In the genomic region with DNA sequence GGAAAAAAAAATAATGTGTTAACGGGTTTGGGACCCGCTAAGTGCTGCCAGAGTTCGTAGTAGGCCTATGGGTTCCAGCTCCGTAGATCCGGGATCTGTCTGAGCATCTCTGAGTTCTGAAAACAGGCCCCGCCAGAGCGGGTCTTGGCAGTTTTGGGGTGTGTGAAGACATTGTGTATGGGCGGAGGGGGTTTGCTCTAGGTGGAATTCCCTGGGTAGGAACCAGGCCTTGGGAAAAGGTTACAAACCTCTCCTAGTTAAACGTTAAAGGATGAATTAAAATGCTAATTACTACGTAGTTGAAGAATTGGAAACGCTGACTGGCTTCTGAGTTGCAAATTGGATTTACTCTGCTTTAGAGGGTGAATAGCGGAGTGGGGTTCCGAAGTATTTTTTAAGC, we compare ENCODE assay signal across 10 mouse cellular contexts. TPM values are rescaled to one million over a fixed set of nuclear protein-coding genes. Genes with fewer than 3 reads are reported as not detected.
DNase-seq lines count a peak whose midpoint lies in the region; ATAC-seq and TF ChIP-seq lines count a peak whose summit lies in the region.
"Had no signal": no experiment of that assay in that cellular context is flagged by ENCODE, and none has a peak within 500 bp of the region (broad histone marks: within the 10 kb centered on the region; RNA-seq: fewer than 3 reads in every experiment).

No protein-coding gene starts in this region.

- intact Hi-C loops in left cerebral cortex, adult 2 months (cut with DNase I), result loop anchor here (5.0 to 10.0 kb wide), 2 partner anchors 333 to 1525 kb away; no protein-coding TSS in a partner anchor
- intact Hi-C loops in left cerebral cortex, postnatal 14 days (cut with DNase I), result loop anchor here (5.0 to 10.0 kb wide), 5 partner anchors 328 to 1525 kb away; a partner anchor contains a TSS

- under 1% methylated on average over 13 of the region's 13 CpGs for WGBS in forebrain, embryonic 11.5 days
- WGBS in forebrain, embryonic 16.5 days, result under 1% methylated on average over 13 of the region's 13 CpGs
- under 1% methylated on average over 13 of the region's 13 CpGs for WGBS in hindbrain, embryonic 11.5 days
- WGBS in midbrain, embryonic 15.5 days, result under 1% methylated on average over 13 of the region's 13 CpGs

- H3K9ac ChIP-seq in forebrain, embryonic 11.5 days (ENCODE audit: low read length), result no peak overlapping the region; the same call in 1 of the 2 replicates
- no peak overlapping the region for H3K9ac ChIP-seq in forebrain, embryonic 16.5 days (replicated peaks; ENCODE audit: low read depth, low read length)
- peak overlapping the region; percentile 95 for H3K9ac ChIP-seq in hindbrain, embryonic 11.5 days (ENCODE audit: low read depth, low read length)
- peak overlapping the region; percentile 78 for H3K9ac ChIP-seq in midbrain, embryonic 15.5 days
- H3K9ac ChIP-seq: liver, embryonic 12.5 days had no signal

- H3K27ac ChIP-seq in forebrain, embryonic 11.5 days (ENCODE audit: low read depth, low read length), result no peak overlapping the region
- no peak overlapping the region for H3K27ac ChIP-seq in forebrain, embryonic 16.5 days (ENCODE audit: low read length)
- peak overlapping the region; percentile 58; the same call in 1 of the 2 replicates for H3K27ac ChIP-seq in hindbrain, embryonic 11.5 days (ENCODE audit: low read depth, low read length)
- H3K27ac ChIP-seq in midbrain, embryonic 15.5 days, result peak overlapping the region; percentile 92
- H3K27ac ChIP-seq in left cerebral cortex, adult 2 months, result no peak overlapping the region
- H3K27ac ChIP-seq: liver, embryonic 12.5 days had no signal

- H3K4me1 ChIP-seq in forebrain, embryonic 11.5 days (replicated peaks; ENCODE audit: control insufficient read depth, insufficient read depth, low read length), result peaks cover 16% of the 10 kb centered on the region; the same call in 1 of the 2 replicates
- H3K4me1 ChIP-seq in forebrain, embryonic 16.5 days (replicated peaks; ENCODE audit: control insufficient read depth, insufficient read depth, low read length), result peaks cover 22% of the 10 kb centered on the region
- 0 out of 2 replicates have a peak, but pooled peaks cover 7% of the 10 kb centered on the region for H3K4me1 ChIP-seq in hindbrain, embryonic 11.5 days (replicated peaks; ENCODE audit: control insufficient read depth, insufficient read depth, low read length)
- peaks cover 36% of the 10 kb centered on the region for H3K4me1 ChIP-seq in midbrain, embryonic 15.5 days

- TF ChIP-seq CTCF in left cerebral cortex, adult 2 months (IDR thresholded peaks at IDR 0.05), result no peak

- 0 out of 2 replicates have a peak overlapping the region, but pooled peaks have one; percentile 11 for H3K4me2 ChIP-seq in forebrain, embryonic 11.5 days (ENCODE audit: low read depth, low read length, severe bottlenecking)
- no peak overlapping the region for H3K4me2 ChIP-seq in forebrain, embryonic 16.5 days (ENCODE audit: low read length)
- peak overlapping the region; percentile 50 for H3K4me2 ChIP-seq in hindbrain, embryonic 11.5 days (replicated peaks; ENCODE audit: low read depth, low read length)
- peak overlapping the region; percentile 69 for H3K4me2 ChIP-seq in midbrain, embryonic 15.5 days

- no peak for DNase-seq in forebrain, embryonic 11.5 days (ENCODE audit: low spot score)
- DNase-seq in NIH3T3 (ENCODE audit: low read depth), result peak; percentile 64
- peak; percentile 67 for DNase-seq in hindbrain, embryonic 11.5 days (ENCODE audit: low spot score)
- no peak for DNase-seq in left cerebral cortex, adult 2 months (ENCODE audit: extremely low spot score in 1 of 2, low spot score in 2 of 2)
- no peak for DNase-seq in thymus, postnatal 14 days
- no peak for DNase-seq in left cerebral cortex, postnatal 14 days (ENCODE audit: low spot score in 2 of 2)
- DNase-seq: gastrocnemius, postnatal 36 days had no signal

- no peak for ATAC-seq in forebrain, embryonic 11.5 days (replicated peaks; ENCODE audit: low FRiP score)
- no peak for ATAC-seq in forebrain, embryonic 16.5 days
- ATAC-seq in hindbrain, embryonic 11.5 days (ENCODE audit: low FRiP score), result no peak
- no peak for ATAC-seq in midbrain, embryonic 15.5 days (replicated peaks)
- ATAC-seq: liver, embryonic 12.5 days had no signal

- no peaks in the 10 kb centered on the region for H3K36me3 ChIP-seq in forebrain, embryonic 11.5 days (ENCODE audit: control insufficient read depth, insufficient read depth, low read length)
- no peaks in the 10 kb centered on the region for H3K36me3 ChIP-seq in forebrain, embryonic 16.5 days (ENCODE audit: control insufficient read depth, insufficient read depth)
- H3K36me3 ChIP-seq in hindbrain, embryonic 11.5 days (ENCODE audit: control insufficient read depth, insufficient read depth, low read length), result 0 out of 2 replicates have a peak, but pooled peaks cover 3% of the 10 kb centered on the region
- H3K36me3 ChIP-seq in midbrain, embryonic 15.5 days (replicated peaks), result no peaks in the 10 kb centered on the region
- H3K36me3 ChIP-seq: liver, embryonic 12.5 days had no signal

- H3K4me3 ChIP-seq in forebrain, embryonic 11.5 days (ENCODE audit: low read depth, low read length), result peak overlapping the region; percentile 52
- H3K4me3 ChIP-seq in forebrain, embryonic 16.5 days (replicated peaks; ENCODE audit: low read length), result no peak overlapping the region
- H3K4me3 ChIP-seq in hindbrain, embryonic 11.5 days (ENCODE audit: low read depth, low read length), result peak overlapping the region; percentile 83
- H3K4me3 ChIP-seq in midbrain, embryonic 15.5 days, result peak overlapping the region; percentile 57
- H3K4me3 ChIP-seq in left cerebral cortex, adult 2 months, result no peak overlapping the region

- H3K9me3 ChIP-seq in forebrain, embryonic 11.5 days (ENCODE audit: control insufficient read depth, low read length), result no peaks in the 10 kb centered on the region
- peaks cover 2% of the 10 kb centered on the region; the same call in 1 of the 2 replicates for H3K9me3 ChIP-seq in forebrain, embryonic 16.5 days (ENCODE audit: control insufficient read depth, low read length)
- H3K9me3 ChIP-seq in hindbrain, embryonic 11.5 days (ENCODE audit: control insufficient read depth, low read length), result no peaks in the 10 kb centered on the region
- no peaks in the 10 kb centered on the region for H3K9me3 ChIP-seq in midbrain, embryonic 15.5 days
- H3K9me3 ChIP-seq: liver, embryonic 12.5 days had no signal

- peaks cover 89% of the 10 kb centered on the region for H3K27me3 ChIP-seq in forebrain, embryonic 11.5 days (ENCODE audit: control insufficient read depth, insufficient read depth, low read length)
- peaks cover 79% of the 10 kb centered on the region for H3K27me3 ChIP-seq in forebrain, embryonic 16.5 days (replicated peaks; ENCODE audit: control insufficient read depth, insufficient read depth, low read length)
- H3K27me3 ChIP-seq in hindbrain, embryonic 11.5 days (ENCODE audit: control insufficient read depth, insufficient read depth, low read length), result peaks cover 27% of the 10 kb centered on the region
- H3K27me3 ChIP-seq in midbrain, embryonic 15.5 days (replicated peaks), result peaks cover 25% of the 10 kb centered on the region

RNA-seq across cellular contexts. Expression of a gene that starts 1.2 kb away (rescaled TPM):
- 3.4 and 3.7 TPM in 2 replicates for polyA plus RNA-seq in forebrain, embryonic 11.5 days (2014; fragmentation: Nextera tagmentation; extraction: Ambion mirVana)
- polyA plus RNA-seq in forebrain, embryonic 16.5 days (2015; fragmentation: Nextera tagmentation; extraction: Ambion mirVana), result 0.30 and 1.7 TPM in 2 replicates
- polyA plus RNA-seq in hindbrain, embryonic 11.5 days (2014; fragmentation: Nextera tagmentation; extraction: Ambion mirVana), result 55.9 TPM in 2 replicates
- 41.5 and 52.6 TPM in 2 replicates for polyA plus RNA-seq in midbrain, embryonic 15.5 days (2015; fragmentation: Nextera tagmentation; extraction: Ambion mirVana)
- total RNA-seq in left cerebral cortex, adult 2 months (2021), result not detected
- under 1 TPM; 0.25 to 0.42 TPM for total RNA-seq in left cerebral cortex, postnatal 14 days (2021)
- total RNA-seq: gastrocnemius, postnatal 36 days had no signal
- polyA plus RNA-seq: liver, embryonic 12.5 days had no signal

Comparison
In these comparisons a context has a peak if more than half of its experiments do, and no peak if none do; other contexts are left out.
1. H3K4me3 ChIP-seq: peak in forebrain, embryonic 11.5 days (single experiment), hindbrain, embryonic 11.5 days (single experiment) and midbrain, embryonic 15.5 days (single experiment); none in forebrain, embryonic 16.5 days (single experiment) and left cerebral cortex, adult 2 months (single experiment).
2. DNase-seq: peak in NIH3T3 (single experiment) and hindbrain, embryonic 11.5 days (single experiment); none in forebrain, embryonic 11.5 days (single experiment), left cerebral cortex, adult 2 months (0 of 2), thymus, postnatal 14 days (single experiment) and left cerebral cortex, postnatal 14 days (0 of 2).
3. H3K27ac ChIP-seq: peak in hindbrain, embryonic 11.5 days (single experiment) and midbrain, embryonic 15.5 days (single experiment); none in forebrain, embryonic 11.5 days (single experiment), forebrain, embryonic 16.5 days (single experiment) and left cerebral cortex, adult 2 months (single experiment).
4. H3K9ac ChIP-seq: peak in hindbrain, embryonic 11.5 days (single experiment) and midbrain, embryonic 15.5 days (single experiment); none in forebrain, embryonic 11.5 days (single experiment) and forebrain, embryonic 16.5 days (single experiment).